Mouse (Mus musculus) liver, embryonic 11.5 days (tissue): Measurements from ENCODE around the gene Smarcd1. TPM values are rescaled to one million over a fixed set of nuclear protein-coding genes. Genes with fewer than 3 reads are reported as not detected.

Experiments
- ATAC-seq: fragments of 200-750 bp; cut with Nextera tagmentation; replicated peaks from 2 replicates; pipeline ENCODE4 v1.8.0; 2017; ENCODE audit warnings: moderate number of reproducible peaks, mild to moderate bottlenecking, moderate TSS enrichment, moderate library complexity; ENCODE audit not compliant: low FRiP score
- DNase-seq: peaks from one replicate; pipeline ENCODE4 v3.0.0-alpha.2; 2017; ENCODE audit warnings: low spot score
- H3K27ac ChIP-seq: fragments of 300-500 bp; sonication (generic); 2 replicates; pipeline ENCODE4 v1.5.1; 2014; ENCODE audit warnings: mild to moderate bottlenecking, low read depth, low read length, control low read depth
- H3K27me3 ChIP-seq: fragments of 300-500 bp; sonication (generic); replicated peaks from 2 replicates; pipeline ENCODE4 v1.6.1; 2014; ENCODE audit warnings: low read length, mixed read lengths; ENCODE audit not compliant: control insufficient read depth, insufficient read depth
- H3K36me3 ChIP-seq: fragments of 300-500 bp; sonication (generic); 2 replicates; pipeline ENCODE4 v1.6.1; 2014; ENCODE audit warnings: mild to moderate bottlenecking, low read length, moderate library complexity, mixed read lengths; ENCODE audit not compliant: control insufficient read depth, insufficient read depth
- H3K4me1 ChIP-seq: fragments of 300-500 bp; sonication (generic); replicated peaks from 2 replicates; pipeline ENCODE4 v1.6.1; 2014; ENCODE audit warnings: low read length, mixed read lengths; ENCODE audit not compliant: control insufficient read depth, insufficient read depth
- H3K4me2 ChIP-seq: fragments of 300-500 bp; sonication (generic); 2 replicates; pipeline ENCODE4 v1.6.1; 2014; ENCODE audit warnings: mild to moderate bottlenecking, control low read depth, moderate library complexity
- H3K4me3 ChIP-seq: fragments of 300-500 bp; sonication (generic); 2 replicates; pipeline ENCODE4 v1.5.1; 2014; ENCODE audit warnings: low read depth, low read length, control low read depth
- H3K9ac ChIP-seq: fragments of 300-500 bp; sonication (generic); 2 replicates; pipeline ENCODE4 v1.6.1; 2014; ENCODE audit warnings: low read depth, low read length, control low read depth
- H3K9me3 ChIP-seq: fragments of 300-500 bp; sonication (generic); 2 replicates; pipeline ENCODE4 v1.6.1; 2016; ENCODE audit warnings: low read length, inconsistent platforms, mixed read lengths; ENCODE audit not compliant: control insufficient read depth
- WGBS: fragments of 180-500 bp; shearing (Covaris S2); extraction: QIAGEN DNeasy Blood & Tissue Kit; methylation state at CpG from one replicate; pipeline ENCODE4 v1.1.7; 2014; 5-methylcytosine and 5-hydroxymethylcytosine counted together
- polyA plus RNA-seq: library from polyadenylated mRNA; unstranded; fragments of >200 nt; fragmentation: Nextera tagmentation; extraction: Ambion mirVana; gene quantifications from 2 replicates; pipeline ENCODE4 v1.2.1, GENCODE M21; 2014

The Smarcd1 gene
- 26.7 and 28.5 TPM in 2 replicates for polyA plus RNA-seq

- ATAC-seq: peak; percentile 89
- Histone ChIP-seq H3K4me3 (peak within 1 kb of the TSS; percentile 77), H3K36me3 (peaks cover 9% of the 10 kb centered on the region), H3K9me3 (no peaks in the 10 kb centered on the region), H3K27me3 (peaks cover 8% of the 10 kb centered on the region), H3K4me2 (peak within 1 kb of the TSS; percentile 80), H3K4me1 (peaks cover 30% of the 10 kb centered on the region), H3K27ac (peak within 1 kb of the TSS; percentile 86), H3K9ac (peak within 1 kb of the TSS; percentile 90)
- under 1% methylated on average over 58 of the region's 71 CpGs for WGBS
- peak; percentile 91 for DNase-seq
Observed at GRCm38 (mm10) chr15:99701999-99702900, at the start of gene Smarcd1. Smarcd1 (plus strand) TSS chr15:99702129.

- Histone ChIP-seq H3K4me1 (peaks cover 36% of the 10 kb centered on the region), H3K27me3 (peaks cover 53% of the 10 kb centered on the region), H3K4me3 (no peak overlapping the region), H3K4me2 (peak overlapping the region; percentile 54), H3K27ac (no peak overlapping the region), H3K9me3 (no peaks in the 10 kb centered on the region), H3K36me3 (no peaks in the 10 kb centered on the region), H3K9ac (no peak overlapping the region)
- WGBS: 10% methylated on average over 8 of the region's 8 CpGs
- DNase-seq: no peak
- ATAC-seq: no peak
Observed at GRCm38 (mm10) chr15:99653291-99653690, 48.6 kb upstream of the Smarcd1 start.

GRCm38 (mm10) chr15:99653876-99654275 lies 48.1 kb upstream of the Smarcd1 start:
- Histone ChIP-seq H3K9ac (no peak overlapping the region), H3K36me3 (no peaks in the 10 kb centered on the region), H3K4me2 (peak overlapping the region; percentile 54), H3K27ac (no peak overlapping the region), H3K4me1 (peaks cover 32% of the 10 kb centered on the region), H3K4me3 (peak overlapping the region; percentile 24), H3K9me3 (no peaks in the 10 kb centered on the region), H3K27me3 (peaks cover 55% of the 10 kb centered on the region)
- DNase-seq: no peak
- ATAC-seq: no peak
- WGBS: 8% methylated on average over 21 of the region's 21 CpGs

- Histone ChIP-seq H3K27me3 (peaks cover 66% of the 10 kb centered on the region), H3K4me1 (peaks cover 13% of the 10 kb centered on the region), H3K4me2 (no peak overlapping the region), H3K4me3 (no peak overlapping the region), H3K27ac (no peak overlapping the region), H3K36me3 (no peaks in the 10 kb centered on the region), H3K9me3 (no peaks in the 10 kb centered on the region), H3K9ac (no peak overlapping the region)
- DNase-seq (no peak), ATAC-seq (no peak)
- 37% methylated on average over 9 of the region's 9 CpGs for WGBS
Observed at GRCm38 (mm10) chr15:99655956-99656355, 46.0 kb upstream of the Smarcd1 start.

GRCm38 (mm10) chr15:99658437-99658836 lies 43.5 kb upstream of the Smarcd1 start:
- no peaks in the 10 kb centered on the region for H3K36me3 ChIP-seq
- H3K4me2 ChIP-seq: no peak overlapping the region
- H3K9me3 ChIP-seq: no peaks in the 10 kb centered on the region
- peaks cover 18% of the 10 kb centered on the region for H3K4me1 ChIP-seq
- peaks cover 72% of the 10 kb centered on the region for H3K27me3 ChIP-seq
- DNase-seq (no peak), ATAC-seq (no peak)
- H3K4me3 ChIP-seq: no peak overlapping the region
- WGBS: 23% methylated on average over 2 of the region's 2 CpGs
- H3K9ac ChIP-seq: no peak overlapping the region
- no peak overlapping the region for H3K27ac ChIP-seq

- WGBS: 88% methylated on average over 15 of the region's 15 CpGs
- Histone ChIP-seq H3K4me3 (no peak overlapping the region), H3K9me3 (no peaks in the 10 kb centered on the region), H3K27me3 (peaks cover 58% of the 10 kb centered on the region), H3K4me1 (peaks cover 28% of the 10 kb centered on the region), H3K9ac (no peak overlapping the region), H3K4me2 (no peak overlapping the region), H3K36me3 (no peaks in the 10 kb centered on the region), H3K27ac (no peak overlapping the region)
- ATAC-seq (no peak), DNase-seq (no peak)
Observed at GRCm38 (mm10) chr15:99661121-99661830, 40.7 kb upstream of the Smarcd1 start.

- DNase-seq: no peak
- Histone ChIP-seq H3K4me3 (no peak overlapping the region), H3K36me3 (no peaks in the 10 kb centered on the region), H3K4me1 (peaks cover 31% of the 10 kb centered on the region), H3K27me3 (peaks cover 61% of the 10 kb centered on the region), H3K9ac (no peak overlapping the region), H3K27ac (no peak overlapping the region), H3K9me3 (no peaks in the 10 kb centered on the region), H3K4me2 (no peak overlapping the region)
- no peak for ATAC-seq
- 8% methylated on average over 7 of the region's 7 CpGs for WGBS
Observed at GRCm38 (mm10) chr15:99662371-99662770, 39.6 kb upstream of the Smarcd1 start.

- no peak for ATAC-seq
Observed at GRCm38 (mm10) chr15:99663964-99664599, 37.8 kb upstream of the Smarcd1 start.

More at GRCm38 (mm10) chr15:99663964-99664599, 37.8 kb upstream of the Smarcd1 start:
- DNase-seq: no peak
- Histone ChIP-seq H3K4me2 (peak overlapping the region; percentile 70), H3K27ac (peak overlapping the region; percentile 50; the same call in 1 of the 2 replicates), H3K36me3 (no peaks in the 10 kb centered on the region), H3K9ac (0 out of 2 replicates have a peak overlapping the region, but pooled peaks have one; percentile 6), H3K4me1 (peaks cover 31% of the 10 kb centered on the region), H3K4me3 (peak overlapping the region; percentile 40), H3K27me3 (peaks cover 62% of the 10 kb centered on the region), H3K9me3 (no peaks in the 10 kb centered on the region)
- WGBS: 5% methylated on average over 17 of the region's 17 CpGs
